In the genomic region with DNA sequence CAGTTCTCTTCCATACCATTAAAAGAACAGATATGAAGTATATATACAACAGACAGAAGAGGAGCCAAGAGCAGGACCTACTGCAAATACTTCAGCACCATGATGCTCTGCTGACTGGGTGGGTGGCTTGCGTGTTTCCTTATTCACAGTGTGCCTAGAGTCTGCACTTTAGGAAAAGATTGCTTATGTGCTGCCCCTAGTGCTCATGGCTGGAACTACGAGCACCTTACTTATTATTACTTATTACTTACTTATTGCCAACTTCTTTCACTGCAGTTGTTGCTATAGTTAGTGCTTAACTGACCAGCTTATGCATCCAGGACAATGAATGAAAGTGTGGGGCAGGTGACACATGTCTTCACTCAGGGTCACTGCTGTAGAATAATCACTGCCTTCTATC, we compare ENCODE assay signal across 15 mouse cellular contexts.
DNase-seq lines count a peak whose midpoint lies in the region; ATAC-seq and TF ChIP-seq lines count a peak whose summit lies in the region.
"Had no signal": no experiment of that assay in that cellular context is flagged by ENCODE, and none has a peak within 500 bp of the region (broad histone marks: within the 10 kb centered on the region; RNA-seq: fewer than 3 reads in every experiment).

No protein-coding gene starts in this region.

- TF ChIP-seq CTCF in kidney, adult 2 months (conservative IDR thresholded peaks at IDR 0.05; ENCODE audit: insufficient read depth, insufficient read length, low read depth, low read length) = 0 out of 2 replicates have a peak, but pooled peaks have one; percentile 15
- TF ChIP-seq CTCF in E14TG2a.4 (conservative IDR thresholded peaks at IDR 0.05; ENCODE audit: low read length) = peak; percentile 83

- no peak overlapping the region for H3K27ac ChIP-seq in kidney, adult 2 months (ENCODE audit: insufficient read depth, low read depth, low read length)
- no peak overlapping the region for H3K27ac ChIP-seq in heart, embryonic 12.5 days (ENCODE audit: poor library complexity, severe bottlenecking)
- H3K27ac ChIP-seq: embryonic facial prominence, embryonic 12.5 days; limb, embryonic 12.5 days had no signal

- no peak overlapping the region for H3K4me3 ChIP-seq in kidney, adult 2 months (ENCODE audit: insufficient read depth, low read depth, low read length)
- H3K4me3 ChIP-seq in E14TG2a.4 (replicated peaks; ENCODE audit: low read length) = no peak overlapping the region
- H3K4me3 ChIP-seq in heart, embryonic 12.5 days = no peak overlapping the region
- H3K4me3 ChIP-seq: embryonic facial prominence, embryonic 12.5 days; limb, embryonic 12.5 days; megakaryocyte, embryonic 14.5 days had no signal

- H3K4me2 ChIP-seq in heart, embryonic 12.5 days = no peak overlapping the region
- H3K4me2 ChIP-seq: embryonic facial prominence, embryonic 12.5 days; heart, embryonic 11.5 days; limb, embryonic 12.5 days had no signal

- H3K27me3 ChIP-seq in kidney, adult 2 months (replicated peaks; ENCODE audit: control insufficient read depth, insufficient read depth, low read length) = no peaks in the 10 kb centered on the region
- no peaks in the 10 kb centered on the region for H3K27me3 ChIP-seq in E14TG2a.4 (ENCODE audit: insufficient read depth, low read length)
- no peaks in the 10 kb centered on the region for H3K27me3 ChIP-seq in heart, embryonic 12.5 days (replicated peaks)
- H3K27me3 ChIP-seq: embryonic facial prominence, embryonic 12.5 days; limb, embryonic 12.5 days; megakaryocyte, embryonic 14.5 days had no signal

- no peak for TF ChIP-seq POLR2A in kidney, adult 2 months (IDR thresholded peaks at IDR 0.05; ENCODE audit: low read depth, low read length)

- H3K36me3 ChIP-seq in kidney, adult 2 months (ENCODE audit: control insufficient read depth, insufficient read depth, low read length) = no peaks in the 10 kb centered on the region
- H3K36me3 ChIP-seq in E14TG2a.4 (ENCODE audit: insufficient read depth, low read length) = peaks cover 26% of the 10 kb centered on the region
- H3K36me3 ChIP-seq in heart, embryonic 12.5 days = no peaks in the 10 kb centered on the region; the same call in 1 of the 2 replicates
- H3K36me3 ChIP-seq: limb, embryonic 12.5 days had no signal

- DNase-seq in kidney, adult 2 months = no peak
- no peak for DNase-seq in kidney, adult 18-20 months
- peak; percentile 25 for DNase-seq in 3T3-L1 (ENCODE audit: low read depth, low spot score)
- DNase-seq in c-Kit-positive CD71-positive TER-119-negative erythroid progenitor cells, embryonic 14.5 days (ENCODE audit: low read depth) = peak; percentile 9
- no peak for DNase-seq in ovary, postnatal 36 days (ENCODE audit: low spot score)
- DNase-seq: right cerebral cortex, postnatal 14 days had no signal

- peaks cover 22% of the 10 kb centered on the region for H3K9me3 ChIP-seq in E14TG2a.4 (ENCODE audit: low read length)
- no peaks in the 10 kb centered on the region for H3K9me3 ChIP-seq in heart, embryonic 12.5 days (replicated peaks)
- H3K9me3 ChIP-seq: embryonic facial prominence, embryonic 12.5 days; limb, embryonic 12.5 days had no signal

- WGBS in kidney, adult 2 months = 89% methylated on average over 2 of the region's 2 CpGs
- WGBS in heart, embryonic 12.5 days = 81% methylated on average over 2 of the region's 2 CpGs

- H3K4me1 ChIP-seq in kidney, adult 2 months (ENCODE audit: control insufficient read depth, insufficient read depth, low read length) = no peaks in the 10 kb centered on the region
- no peaks in the 10 kb centered on the region for H3K4me1 ChIP-seq in E14TG2a.4 (replicated peaks; ENCODE audit: low read depth, low read length)
- peaks cover 5% of the 10 kb centered on the region; the same call in 1 of the 2 replicates for H3K4me1 ChIP-seq in heart, embryonic 12.5 days (replicated peaks)
- H3K4me1 ChIP-seq: embryonic facial prominence, embryonic 12.5 days; limb, embryonic 12.5 days had no signal

- no peak overlapping the region for H3K9ac ChIP-seq in heart, embryonic 12.5 days
- H3K9ac ChIP-seq: embryonic facial prominence, embryonic 12.5 days; limb, embryonic 12.5 days had no signal

- ATAC-seq in heart, embryonic 12.5 days (ENCODE audit: insufficient number of reproducible peaks, low FRiP score) = no peak
- ATAC-seq: activated CD4-positive, CD25-positive, alpha-beta regulatory T cell, adult 4 months; forebrain, embryonic 16.5 days; hindbrain, embryonic 16.5 days had no signal

Comparison
In these comparisons a context has a peak if more than half of its experiments do, and no peak if none do; other contexts are left out.
1. DNase-seq: peak in 3T3-L1 (single experiment) and c-Kit-positive CD71-positive TER-119-negative erythroid progenitor cells, embryonic 14.5 days (single experiment); none in kidney, adult 2 months (single experiment), kidney, adult 18-20 months (single experiment) and ovary, postnatal 36 days (single experiment).